Mouse (Mus musculus): ENCODE results near the gene Gm5926. TPM values are rescaled to one million over a fixed set of nuclear protein-coding genes. Genes with fewer than 3 reads are reported as not detected.

Gm5926 gene
- not detected in 2 replicates for polyA plus RNA-seq (2012)

GRCm38 (mm10) chrX:32650416-32650815, at the start of gene Gm5926:
Gene Gm5926, plus strand, starts transcription at chrX:32650716.

Other genes with a start within 250 kb of the Gm5926 start
- not detected in 2 replicates for gene Btbd35f1, start 90.7 kb upstream of the Gm5926 start, polyA plus RNA-seq (2012)
- gene Btbd35f21, start 75.4 kb downstream of the Gm5926 start, polyA plus RNA-seq (2012), result not detected in 2 replicates
- not detected in 2 replicates for gene Btbd35f30, start 243.9 kb downstream of the Gm5926 start, polyA plus RNA-seq (2012)

Measured in megakaryocyte-erythroid progenitor cell, adult 5 weeks (primary cell).